Mouse (Mus musculus) bone marrow, adult 2 months (tissue): ENCODE measurements around the gene Arf1.

Experiments used
- CTCF ChIP-seq: fragments of 200-500 bp; IDR thresholded peaks from 2 replicates; pipeline ENCODE4 v1.5.1; 2011; ENCODE audit warnings: low read length, control low read depth; ENCODE audit not compliant: control insufficient read depth, insufficient read depth
- POLR2A ChIP-seq: fragments of 200-500 bp; IDR thresholded peaks from 2 replicates; pipeline ENCODE4 v1.6.1; 2011; ENCODE audit warnings: low read depth, mild to moderate bottlenecking, control low read depth, low read length, borderline replicate concordance; ENCODE audit not compliant: control insufficient read depth

- TF ChIP-seq POLR2A (no peak), CTCF (no peak)
Observed at GRCm38 (mm10) chr11:59226787-59227603, 1.1 kb downstream of the Arf1 start.
